Comparison of ENCODE assay signal across 8 mouse cellular contexts in the genomic region with DNA sequence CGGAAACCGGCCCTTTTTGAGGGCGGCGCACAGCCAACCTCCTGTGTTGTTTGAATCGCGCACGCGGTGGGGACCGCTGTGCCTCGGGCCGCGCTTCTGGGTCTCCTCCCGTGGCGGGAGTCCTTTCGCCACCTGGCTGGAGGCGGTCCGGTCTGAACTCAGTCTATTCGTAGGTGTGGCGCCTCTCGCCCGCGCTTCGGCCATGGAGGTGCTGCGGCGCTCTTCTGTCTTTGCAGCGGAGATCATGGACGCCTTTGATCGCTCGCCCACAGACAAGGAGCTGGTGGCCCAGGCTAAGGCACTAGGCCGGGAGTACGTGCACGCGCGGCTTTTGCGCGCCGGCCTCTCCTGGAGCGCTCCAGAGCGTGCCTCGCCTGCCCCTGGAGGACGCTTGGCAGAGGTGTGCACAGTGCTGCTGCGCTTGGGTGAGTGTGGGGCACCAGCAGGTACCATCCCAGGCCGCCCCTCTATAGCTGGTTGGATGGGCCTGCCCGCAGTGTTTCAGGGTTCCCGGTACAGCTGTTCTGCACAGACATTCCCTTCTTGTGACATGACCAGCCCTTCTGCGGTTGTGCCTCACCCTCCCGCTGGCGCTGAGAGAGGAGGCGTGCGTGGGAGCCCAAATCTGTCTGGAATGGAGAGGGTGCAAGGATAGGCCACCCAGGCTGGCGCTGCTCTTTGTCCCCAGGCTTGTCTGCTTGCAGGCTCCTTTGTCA. TPM values are rescaled to one million over a fixed set of nuclear protein-coding genes. Genes with fewer than 3 reads are reported as not detected.
A peak's percentile ranks its signal among the peaks of the same experiment; 100 is the strongest.
DNase-seq lines count a peak whose midpoint lies in the region; ATAC-seq lines count a peak whose summit lies in the region.

No protein-coding gene starts in this region.

- 2% methylated on average over 51 of the region's 51 CpGs for WGBS in hindbrain, embryonic 14.5 days

- peak; percentile 62 to 84 for DNase-seq in adrenal gland, adult (ENCODE audit: inconsistent age in 2 of 2, low spot score in 1 of 2)
- DNase-seq in adrenal gland, postnatal 4 days (ENCODE audit: low spot score in 2 of 2) = no peak
- DNase-seq in cerebellum, postnatal 25 days = peak; percentile 56 to 68
- DNase-seq in frontal cortex, postnatal 14 days (ENCODE audit: low spot score in 2 of 2) = peak; percentile 52 to 55
- DNase-seq in hindbrain, embryonic 14.5 days (ENCODE audit: low spot score) = peak; percentile 73
- DNase-seq in left cerebral cortex, adult 8-10 months (ENCODE audit: low spot score in 2 of 2) = peak; percentile 42 to 49
- DNase-seq in right cerebral cortex, postnatal 25 days = peak; percentile 62

- ATAC-seq in hindbrain, embryonic 14.5 days (ENCODE audit: low FRiP score) = peak; percentile 84
- ATAC-seq in megakaryocyte progenitor cell, adult 5-6 weeks (replicated peaks; ENCODE audit: poor library complexity) = peak; percentile 68

- H3K9me3 ChIP-seq in hindbrain, embryonic 14.5 days (ENCODE audit: control insufficient read depth, low read length) = no peaks in the 10 kb centered on the region

- H3K4me3 ChIP-seq in hindbrain, embryonic 14.5 days (replicated peaks; ENCODE audit: low read length) = peak overlapping the region; percentile 61

- H3K4me1 ChIP-seq in hindbrain, embryonic 14.5 days (replicated peaks; ENCODE audit: control insufficient read depth, insufficient read depth, low read length) = peaks cover 21% of the 10 kb centered on the region

- peak overlapping the region; percentile 87 for H3K4me2 ChIP-seq in hindbrain, embryonic 14.5 days (replicated peaks)

- H3K27me3 ChIP-seq in hindbrain, embryonic 14.5 days (ENCODE audit: control insufficient read depth, insufficient read depth, low read length) = 0 out of 2 replicates have a peak, but pooled peaks cover 6% of the 10 kb centered on the region

- H3K9ac ChIP-seq in hindbrain, embryonic 14.5 days = peak overlapping the region; percentile 86

- peaks cover under 1% of the 10 kb centered on the region; the same call in 1 of the 2 replicates for H3K36me3 ChIP-seq in hindbrain, embryonic 14.5 days (replicated peaks; ENCODE audit: control insufficient read depth, insufficient read depth)

- peak overlapping the region; percentile 82 for H3K27ac ChIP-seq in hindbrain, embryonic 14.5 days

RNA-seq across cellular contexts. Expression of a gene that starts 0.9 kb away (rescaled TPM):
- total RNA-seq in adrenal gland, postnatal 4 days (2021) = 10 to 100 TPM; 22.5 to 25.4 TPM
- 79.8 and 82.4 TPM in 2 replicates for polyA plus RNA-seq in hindbrain, embryonic 14.5 days (2014; fragmentation: Nextera tagmentation; extraction: Ambion mirVana)
- 10 to 100 TPM; 26.6 to 35.9 (median 30.8) TPM for total RNA-seq in left cerebral cortex, adult 8-10 months (2022)
- 0.17 TPM in 1 of 2 replicates, not detected in the other for total RNA-seq in megakaryocyte progenitor cell, adult 5-6 weeks (2015)
- total RNA-seq in megakaryocyte progenitor cell, adult 5-6 weeks (2017) = 0.92 TPM in 1 of 2 replicates, not detected in the other

RNA-seq across cellular contexts. Expression of a gene that starts 27.9 kb away (rescaled TPM):
- total RNA-seq in adrenal gland, postnatal 4 days (2021) = 100 to 1,000 TPM; 164 to 171 TPM
- 354 and 373 TPM in 2 replicates for polyA plus RNA-seq in hindbrain, embryonic 14.5 days (2014; fragmentation: Nextera tagmentation; extraction: Ambion mirVana)
- total RNA-seq in left cerebral cortex, adult 8-10 months (2022) = 100 to 1,000 TPM; 350 to 369 (median 358) TPM
- 23.4 and 28.8 TPM in 2 replicates for total RNA-seq in megakaryocyte progenitor cell, adult 5-6 weeks (2015)
- total RNA-seq in megakaryocyte progenitor cell, adult 5-6 weeks (2017) = 28.6 and 47.7 TPM in 2 replicates

Comparison
In these comparisons a context has a peak if more than half of its experiments do, and no peak if none do; other contexts are left out.
1. DNase-seq: peak in adrenal gland, adult (2 of 2), cerebellum, postnatal 25 days (2 of 2), frontal cortex, postnatal 14 days (2 of 2), hindbrain, embryonic 14.5 days (single experiment), left cerebral cortex, adult 8-10 months (2 of 2) and right cerebral cortex, postnatal 25 days (single experiment); none in adrenal gland, postnatal 4 days (0 of 2).
2. RNA of a gene that starts 0.9 kb away (total RNA-seq): 26.6 to 35.9 TPM in left cerebral cortex, adult 8-10 months and 22.5 to 25.4 TPM in adrenal gland, postnatal 4 days; 0.17 to 0.92 TPM in megakaryocyte progenitor cell, adult 5-6 weeks; every median in the first group is over 10 times any median in the second.